Mouse (Mus musculus) heart, embryonic 14.5 days (tissue): ENCODE data around the gene Crtc1. TPM values are rescaled to one million over a fixed set of nuclear protein-coding genes. Genes with fewer than 3 reads are reported as not detected.

Experiments used
- ATAC-seq: fragments of 200-750 bp; cut with Nextera tagmentation; 2 replicates; pipeline ENCODE4 v1.8.0; 2017; ENCODE audit warnings: low read depth, moderate TSS enrichment; ENCODE audit not compliant: insufficient number of reproducible peaks, insufficient read depth, low FRiP score
- H3K27ac ChIP-seq, 2 experiments: fragments of 200-500 bp in 1 of 2; fragments of 300-500 bp in 1 of 2; sonication (generic) in 1 of 2; replicated peaks in 1 of 2; 2 replicates each; pipeline ENCODE4 v1.5.1; 2012 to 2014; ENCODE audit warnings: low read depth in 2 of 2, low read length in 2 of 2, control low read depth in 1 of 2, mild to moderate bottlenecking in 1 of 2, mixed read lengths in 1 of 2; ENCODE audit not compliant: control insufficient read depth in 1 of 2, insufficient read depth in 1 of 2
- H3K27me3 ChIP-seq: fragments of 300-500 bp; sonication (generic); 2 replicates; pipeline ENCODE4 v1.6.1; 2014; ENCODE audit warnings: mild to moderate bottlenecking, low read length, control low read depth; ENCODE audit not compliant: control insufficient read depth, insufficient read depth
- H3K36me3 ChIP-seq: fragments of 300-500 bp; sonication (generic); 2 replicates; pipeline ENCODE4 v1.6.1; 2014; ENCODE audit warnings: mild to moderate bottlenecking, control low read depth, low read length, mixed read lengths; ENCODE audit not compliant: control insufficient read depth, insufficient read depth
- H3K4me1 ChIP-seq, 2 experiments: fragments of 200-500 bp in 1 of 2; fragments of 300-500 bp in 1 of 2; sonication (generic) in 1 of 2; 2 replicates each; pipeline ENCODE4 v1.6.1; 2012 to 2014; ENCODE audit warnings: low read length in 2 of 2, control low read depth in 1 of 2, mixed read lengths in 1 of 2; ENCODE audit not compliant: control insufficient read depth in 2 of 2, insufficient read depth in 2 of 2
- H3K4me2 ChIP-seq: fragments of 300-500 bp; sonication (generic); 2 replicates; pipeline ENCODE4 v1.6.1; 2014; ENCODE audit warnings: mild to moderate bottlenecking, low read length
- H3K4me3 ChIP-seq, 2 experiments: fragments of 200-500 bp in 1 of 2; fragments of 300-500 bp in 1 of 2; sonication (generic) in 1 of 2; 2 replicates each; pipeline ENCODE4 v1.5.1; 2012 to 2014; ENCODE audit warnings: low read length in 2 of 2, mild to moderate bottlenecking in 2 of 2, control low read depth in 1 of 2, low read depth in 1 of 2, moderate library complexity in 1 of 2; ENCODE audit not compliant: control insufficient read depth in 1 of 2, insufficient read depth in 1 of 2
- H3K9ac ChIP-seq: fragments of 300-500 bp; sonication (generic); 2 replicates; pipeline ENCODE4 v1.6.1; 2014; ENCODE audit warnings: mild to moderate bottlenecking, low read length
- H3K9me3 ChIP-seq: fragments of 300-500 bp; sonication (generic); 2 replicates; pipeline ENCODE4 v1.6.1; 2016; ENCODE audit warnings: low read length, control low read depth; ENCODE audit not compliant: control insufficient read depth
- WGBS: fragments of 180-500 bp; shearing (Covaris S2); extraction: QIAGEN DNeasy Blood & Tissue Kit; methylation state at CpG from one replicate; pipeline ENCODE4 v1.1.7; 2014; 5-methylcytosine and 5-hydroxymethylcytosine counted together
- polyA plus RNA-seq: library from polyadenylated mRNA; unstranded; fragments of >200 nt; fragmentation: Nextera tagmentation; extraction: Ambion mirVana; gene quantifications from 2 replicates; pipeline ENCODE4 v1.2.1, GENCODE M21; 2014

Gene Crtc1
- polyA plus RNA-seq, 1 experiment from 2014 or later: 12.2 TPM

GRCm38 (mm10) chr8:70438423-70438822 is 956 bp downstream of the Crtc1 start:
- Histone ChIP-seq H3K36me3 (no peaks in the 10 kb centered on the region), H3K27me3 (no peaks in the 10 kb centered on the region), H3K4me3 (peak overlapping the region in 1 of 2 experiments; percentile 76; a peak in 1 of 4 replicates), H3K27ac (no peak overlapping the region), H3K4me1 (peaks cover 0 to 9% of the 10 kb centered on the region in 2 experiments; a peak in 3 of 4 replicates), H3K4me2 (peak overlapping the region; percentile 83), H3K9ac (no peak overlapping the region), H3K9me3 (no peaks in the 10 kb centered on the region)
- ATAC-seq: no peak
- WGBS: 86% methylated on average over 2 of the region's 2 CpGs

GRCm38 (mm10) chr8:70435156-70435555 is 4.2 kb downstream of the Crtc1 start:
- Histone ChIP-seq H3K27ac (no peak overlapping the region), H3K4me2 (no peak overlapping the region), H3K4me3 (no peak overlapping the region), H3K9ac (no peak overlapping the region), H3K4me1 (peaks cover 0 to 9% of the 10 kb centered on the region in 2 experiments; a peak in 3 of 4 replicates), H3K9me3 (no peaks in the 10 kb centered on the region), H3K27me3 (no peaks in the 10 kb centered on the region), H3K36me3 (no peaks in the 10 kb centered on the region)
- no peak for ATAC-seq
- WGBS: 93% methylated on average over 5 of the region's 5 CpGs

- H3K9me3 ChIP-seq: no peaks in the 10 kb centered on the region
- no peaks in the 10 kb centered on the region for H3K27me3 ChIP-seq
- H3K36me3 ChIP-seq: no peaks in the 10 kb centered on the region
- H3K9ac ChIP-seq: no peak overlapping the region
- H3K4me3 ChIP-seq: no peak overlapping the region
- H3K4me2 ChIP-seq: no peak overlapping the region
- WGBS: 39% methylated on average over 4 of the region's 4 CpGs
- no peak for ATAC-seq
- H3K27ac ChIP-seq: no peak overlapping the region
- no peaks in the 10 kb centered on the region for H3K4me1 ChIP-seq
These were observed 6.3 kb downstream of the Crtc1 start for GRCm38 (mm10) chr8:70432991-70433536.

- no peak overlapping the region for H3K4me3 ChIP-seq
- no peaks in the 10 kb centered on the region for H3K27me3 ChIP-seq
- no peak overlapping the region for H3K9ac ChIP-seq
- no peak overlapping the region for H3K4me2 ChIP-seq
- 93% methylated on average over 4 of the region's 4 CpGs for WGBS
- H3K9me3 ChIP-seq: no peaks in the 10 kb centered on the region
- no peaks in the 10 kb centered on the region for H3K4me1 ChIP-seq
- no peaks in the 10 kb centered on the region for H3K36me3 ChIP-seq
- H3K27ac ChIP-seq: no peak overlapping the region
- no peak for ATAC-seq
These were observed 8.2 kb downstream of the Crtc1 start for GRCm38 (mm10) chr8:70431213-70431612.

- 91% methylated on average over 2 of the region's 2 CpGs for WGBS
- Histone ChIP-seq H3K4me2 (no peak overlapping the region), H3K36me3 (no peaks in the 10 kb centered on the region), H3K4me1 (no peaks in the 10 kb centered on the region), H3K9ac (no peak overlapping the region), H3K27me3 (no peaks in the 10 kb centered on the region), H3K27ac (no peak overlapping the region), H3K9me3 (no peaks in the 10 kb centered on the region), H3K4me3 (no peak overlapping the region)
- ATAC-seq: no peak
These were observed 13.0 kb downstream of the Crtc1 start for GRCm38 (mm10) chr8:70426300-70426907.

- Histone ChIP-seq H3K36me3 (no peaks in the 10 kb centered on the region), H3K9me3 (no peaks in the 10 kb centered on the region), H3K9ac (no peak overlapping the region), H3K4me1 (peaks cover 18 to 30% of the 10 kb centered on the region in 2 experiments), H3K4me3 (no peak overlapping the region), H3K27ac (no peak overlapping the region), H3K4me2 (no peak overlapping the region), H3K27me3 (no peaks in the 10 kb centered on the region)
- 81% methylated on average over 2 of the region's 2 CpGs for WGBS
- no peak for ATAC-seq
These were observed 16.7 kb downstream of the Crtc1 start for GRCm38 (mm10) chr8:70422722-70423121.

- Histone ChIP-seq H3K9me3 (no peaks in the 10 kb centered on the region), H3K4me1 (peaks cover 18 to 36% of the 10 kb centered on the region in 2 experiments), H3K27me3 (no peaks in the 10 kb centered on the region), H3K4me3 (no peak overlapping the region), H3K36me3 (no peaks in the 10 kb centered on the region), H3K27ac (no peak overlapping the region), H3K9ac (no peak overlapping the region), H3K4me2 (no peak overlapping the region)
- no peak for ATAC-seq
- 74% methylated on average over 18 of the region's 18 CpGs for WGBS
These were observed 17.9 kb downstream of the Crtc1 start for GRCm38 (mm10) chr8:70421349-70422104.
